Mouse (Mus musculus): ENCODE data around the gene Ppm1l.
A peak's percentile ranks its signal among the peaks of the same experiment; 100 is the strongest.
"Not testable (repeated sequence)": the region's sequence is repeated elsewhere in the genome, so short reads cannot be mapped to it uniquely, and the experiment has no call there.

The Ppm1l gene

DNA sequence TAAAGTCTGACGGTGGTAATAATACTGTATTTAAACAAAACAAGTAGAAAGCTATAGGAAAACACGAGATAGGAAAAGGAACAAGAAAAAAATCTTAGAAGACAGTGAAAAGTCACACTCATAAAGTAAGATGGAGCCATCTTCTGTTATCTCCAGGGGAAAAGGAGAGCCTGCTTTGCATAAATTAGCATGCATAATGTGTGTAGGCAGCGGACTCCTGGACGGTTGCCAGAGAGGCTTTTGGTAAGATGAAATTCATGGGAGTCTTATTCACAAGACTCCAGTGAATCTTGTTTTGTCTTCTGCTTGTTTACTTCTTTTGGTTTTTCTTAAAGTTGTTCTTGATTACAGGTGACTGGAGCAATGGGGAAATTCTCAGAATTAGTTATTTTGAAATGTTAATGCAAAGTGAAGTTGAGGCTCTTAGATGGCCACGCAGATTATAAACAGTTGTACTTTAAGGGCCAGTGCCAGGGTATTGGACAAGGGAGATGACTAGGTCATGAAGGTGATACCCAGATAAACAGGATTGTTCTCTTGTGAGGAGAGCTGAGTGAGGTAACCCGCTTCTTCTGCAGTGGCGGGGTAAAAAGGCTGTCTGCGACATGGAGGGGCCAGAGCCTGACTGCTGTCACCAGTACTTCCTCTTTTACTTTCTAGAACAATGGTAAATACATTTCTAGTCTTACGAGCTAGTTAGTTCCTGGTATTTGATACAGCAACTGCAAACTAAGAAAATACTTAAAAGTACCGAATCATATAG is 57.1 kb downstream of the Ppm1l start:
- DNase-seq, result peak; percentile 60

DNA sequence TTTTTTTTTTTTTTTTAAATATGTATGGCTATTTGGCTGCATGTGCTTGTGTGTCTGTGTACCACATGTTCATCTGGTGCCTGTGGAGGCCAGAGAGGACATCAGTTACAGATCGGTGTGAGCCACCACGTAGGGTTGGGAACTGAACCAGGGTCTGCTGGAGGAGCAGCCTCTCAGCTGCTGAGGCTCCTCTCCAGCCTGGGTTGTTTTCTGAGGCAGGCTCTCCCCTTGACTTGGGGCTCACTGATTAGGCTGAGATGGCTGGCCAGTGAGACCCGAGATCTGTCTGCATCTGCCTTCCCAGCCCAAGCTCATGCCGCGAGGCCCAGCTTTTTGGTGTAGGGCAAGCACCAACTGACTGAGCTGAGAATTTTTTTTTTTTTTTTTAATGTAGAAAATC is 57.9 kb downstream of the Ppm1l start:
- no peak for DNase-seq

DNA sequence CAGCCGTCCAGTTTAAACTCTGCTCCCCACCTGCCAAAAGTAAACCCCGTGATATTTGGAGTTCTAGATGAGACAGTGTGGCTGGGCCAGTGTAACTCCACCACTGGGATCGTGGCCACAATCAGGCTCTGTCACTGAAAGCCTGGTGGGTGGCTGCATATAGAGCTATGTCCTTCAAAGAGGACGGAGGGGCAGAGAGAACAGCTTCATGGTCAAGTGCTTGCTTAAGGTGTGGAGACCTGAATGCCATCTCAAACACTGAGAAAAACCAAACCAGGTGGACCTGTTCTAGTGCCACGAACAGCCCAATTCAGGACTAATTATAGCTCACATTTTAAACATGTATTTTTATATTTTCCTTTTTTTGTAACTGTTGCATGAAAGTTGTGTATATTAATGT is 58.3 kb downstream of the Ppm1l start:
- DNase-seq, result no peak

DNA sequence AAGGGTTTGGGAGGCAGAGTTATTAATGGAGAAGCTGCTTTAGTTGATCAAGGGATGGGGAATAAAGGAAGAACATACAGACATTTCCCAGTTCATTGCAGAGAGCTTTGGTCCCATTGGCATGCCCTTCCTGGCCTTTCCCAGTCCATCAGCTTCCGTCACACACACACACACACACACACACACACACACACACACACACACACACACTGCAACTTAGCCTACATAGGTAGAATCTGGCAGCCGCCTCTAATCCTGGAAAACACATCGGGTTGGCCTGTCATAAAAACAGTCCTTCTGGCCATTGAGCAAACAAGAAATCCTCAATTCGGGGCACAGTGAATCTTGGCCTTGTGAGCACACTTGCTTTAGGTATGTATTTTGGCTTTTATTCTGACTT is 64.6 kb downstream of the Ppm1l start:
- DNase-seq, result no peak

DNA sequence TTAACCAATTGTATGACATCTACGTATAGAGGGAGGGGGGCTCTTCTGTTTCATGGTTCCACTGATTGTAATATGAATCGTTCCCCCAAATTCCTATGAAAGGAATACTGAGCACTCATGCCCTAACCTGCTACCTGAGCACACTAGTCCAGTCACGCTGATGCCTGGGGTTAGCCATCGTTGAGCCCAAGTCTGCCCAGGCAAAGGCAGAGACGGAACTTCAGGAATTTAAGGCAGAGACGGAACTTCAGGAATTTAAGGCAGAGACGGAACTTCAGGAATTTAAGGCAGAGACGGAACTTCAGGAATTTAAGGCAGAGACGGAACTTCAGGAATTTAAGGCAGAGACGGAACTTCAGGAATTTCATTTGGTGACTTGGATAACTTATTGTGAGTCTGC is 75.2 kb downstream of the Ppm1l start:
- not testable (repeated sequence) for DNase-seq

DNA sequence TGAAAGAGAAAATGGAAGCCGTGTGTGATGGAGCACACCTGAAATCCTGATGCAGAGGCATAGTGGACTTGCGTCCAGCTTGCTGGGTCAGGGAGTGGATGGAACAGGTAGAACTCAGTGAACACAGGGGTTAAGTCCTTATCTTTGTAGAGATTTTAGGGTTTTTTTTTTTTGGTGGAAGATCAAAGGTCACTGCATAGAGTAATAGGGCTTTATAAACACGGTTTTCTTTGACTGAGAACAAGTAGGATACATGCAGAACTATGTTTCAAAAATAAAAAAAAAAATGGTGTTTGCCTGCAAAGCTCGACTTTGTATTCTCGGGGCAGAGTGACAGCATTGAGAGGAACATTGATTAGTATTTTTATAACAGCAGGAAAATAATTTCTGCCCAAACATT is 75.6 kb downstream of the Ppm1l start:
- DNase-seq, result no peak

DNA sequence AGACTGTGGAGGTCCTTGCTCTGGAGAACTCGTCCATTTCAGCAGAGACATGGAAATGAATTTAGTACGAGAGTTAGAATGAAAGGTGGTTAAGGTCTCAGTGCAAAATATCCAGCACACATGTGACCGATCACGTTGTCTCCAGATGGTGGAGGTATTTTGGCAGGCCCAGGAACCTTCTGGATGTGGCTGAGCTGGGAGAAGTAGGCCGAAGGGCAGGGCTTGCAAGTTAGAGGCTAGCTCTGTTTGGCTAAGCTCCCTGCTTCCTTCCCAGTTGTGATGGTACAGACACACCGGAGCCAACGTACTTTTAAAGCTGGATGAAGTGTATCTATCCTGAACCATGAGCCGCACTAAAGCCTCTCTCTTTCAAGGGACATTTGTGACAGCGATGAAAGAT is 76.4 kb downstream of the Ppm1l start:
- DNase-seq, result no peak

DNA sequence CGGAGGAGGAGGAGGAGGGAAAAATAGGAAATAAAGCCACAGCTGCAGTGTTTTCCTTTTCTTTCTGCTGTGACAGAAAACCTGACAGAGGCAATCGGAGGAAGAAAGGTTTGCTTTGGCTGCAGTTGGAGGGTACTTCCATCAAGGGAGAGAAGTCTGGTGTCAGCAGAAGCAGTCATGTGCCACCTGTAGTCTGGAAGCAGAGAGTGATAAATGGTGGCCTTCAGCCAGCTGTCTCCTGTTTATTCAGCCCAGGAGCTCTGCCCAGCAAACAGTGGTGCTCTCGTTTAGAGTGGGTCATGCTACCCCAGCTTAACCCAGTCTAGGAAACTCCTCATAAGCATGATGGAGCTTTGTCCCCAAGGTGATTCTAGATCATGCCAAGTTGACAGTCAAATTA is 77.3 kb downstream of the Ppm1l start:
- no peak for DNase-seq

DNA sequence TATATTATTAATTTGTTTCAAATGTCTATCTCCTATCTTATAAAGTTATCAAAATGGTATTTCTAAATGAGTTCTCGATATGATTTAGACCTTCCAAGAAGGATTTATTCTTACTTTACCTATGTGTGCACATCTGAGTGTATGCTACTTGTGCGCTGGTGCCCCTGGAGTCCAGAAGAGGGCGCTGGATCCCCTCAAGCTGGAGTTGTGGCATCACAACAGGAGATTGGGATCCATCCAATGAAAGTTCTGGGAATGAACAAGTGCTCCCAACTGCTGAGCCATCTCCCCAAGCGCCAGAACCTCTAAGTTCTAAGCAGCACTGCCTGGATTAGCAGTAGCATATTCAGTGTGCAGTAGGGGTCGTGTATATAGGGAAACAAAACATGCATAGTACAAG is 78.4 kb downstream of the Ppm1l start:
- DNase-seq, result no peak

DNA sequence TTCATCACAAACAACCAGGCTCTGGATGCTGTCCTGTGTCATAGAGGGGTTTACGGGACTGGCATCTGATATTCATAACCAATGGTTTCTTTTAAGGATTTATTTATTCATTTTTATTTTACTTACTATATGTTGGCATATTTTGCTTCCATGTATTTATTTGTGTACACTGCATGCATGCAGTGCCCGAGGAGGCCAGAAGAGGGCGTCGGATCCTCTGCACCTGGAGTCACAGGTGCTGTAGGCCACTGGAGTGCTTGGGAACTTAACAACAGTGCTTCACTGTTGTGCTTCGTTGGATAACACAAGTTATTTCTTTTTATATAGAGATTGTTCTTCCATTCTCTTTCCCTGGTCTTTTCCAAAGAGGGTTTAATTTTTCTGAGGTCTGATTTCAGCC is 81.1 kb downstream of the Ppm1l start:
- DNase-seq, result no peak

DNA sequence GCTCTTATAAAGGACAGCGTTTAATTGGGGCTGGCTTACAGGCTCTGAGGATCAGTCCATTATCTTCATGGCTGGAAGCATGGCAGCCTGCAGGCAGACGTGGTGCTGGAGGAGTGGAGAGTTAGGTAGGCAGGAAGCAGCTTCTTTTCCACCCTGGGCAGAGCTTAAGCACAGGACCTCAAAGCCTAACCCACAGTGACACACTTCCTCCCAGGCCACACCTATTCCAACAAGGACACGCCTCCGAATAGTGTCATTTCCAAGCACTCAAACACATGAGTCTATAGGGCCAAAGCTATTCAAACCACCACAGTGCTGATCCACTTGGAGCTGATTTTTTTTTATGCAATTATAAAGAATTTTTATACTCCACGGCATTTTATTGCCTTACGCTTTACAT is 82.7 kb downstream of the Ppm1l start:
- DNase-seq, result no peak

DNA sequence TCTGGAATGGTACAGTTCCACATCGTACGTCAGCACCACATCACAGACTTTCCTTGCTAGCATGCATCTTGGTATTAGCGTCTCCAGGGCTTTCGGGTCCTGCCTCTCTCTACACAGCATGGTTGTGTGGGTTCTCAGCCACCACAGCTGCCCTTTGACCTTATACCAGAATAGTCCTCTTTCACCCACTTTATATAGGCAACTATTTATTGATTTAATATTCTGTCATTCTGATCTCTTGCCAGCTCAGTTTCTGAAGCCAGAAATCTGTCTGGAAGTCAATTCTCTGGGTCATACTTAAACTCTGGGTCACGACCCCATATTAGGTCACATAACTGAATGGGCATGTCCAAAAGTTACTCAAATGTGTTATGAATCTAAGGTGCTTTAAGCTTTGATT is 86.5 kb downstream of the Ppm1l start:
- no peak for DNase-seq

DNA sequence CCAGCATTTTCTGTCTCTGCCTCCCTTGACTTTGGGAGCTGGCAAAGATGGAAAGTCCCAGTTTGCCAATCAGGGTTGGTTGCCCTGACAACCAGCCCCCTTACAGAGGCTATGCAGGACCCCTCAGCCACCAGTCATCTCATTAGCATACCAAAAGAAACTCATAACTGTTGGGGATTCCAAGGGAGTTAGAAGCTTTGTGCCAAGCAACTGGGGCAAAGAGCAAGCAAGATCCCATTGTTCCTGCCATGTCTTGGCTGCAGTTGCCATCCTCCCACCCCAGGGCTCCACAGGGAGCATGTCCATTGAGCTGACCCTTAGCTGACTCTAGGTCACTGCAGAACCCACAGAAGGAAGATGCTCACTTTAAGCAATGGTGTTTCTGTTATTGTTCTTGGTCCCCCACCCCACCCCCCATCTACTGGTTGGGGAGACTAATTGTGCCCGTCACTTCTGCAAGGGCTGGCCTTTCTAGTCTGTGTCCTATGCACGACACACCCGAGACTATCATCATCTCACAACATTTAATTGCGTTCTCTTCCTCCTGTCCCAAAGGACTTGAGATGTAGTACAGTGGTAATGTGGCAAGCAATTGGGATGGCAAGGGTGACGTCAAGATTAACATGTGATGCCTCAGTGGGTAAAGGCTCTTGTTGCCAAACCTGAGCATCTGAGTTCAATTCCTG is 89.7 kb downstream of the Ppm1l start:
- DNase-seq, result no peak

DNA sequence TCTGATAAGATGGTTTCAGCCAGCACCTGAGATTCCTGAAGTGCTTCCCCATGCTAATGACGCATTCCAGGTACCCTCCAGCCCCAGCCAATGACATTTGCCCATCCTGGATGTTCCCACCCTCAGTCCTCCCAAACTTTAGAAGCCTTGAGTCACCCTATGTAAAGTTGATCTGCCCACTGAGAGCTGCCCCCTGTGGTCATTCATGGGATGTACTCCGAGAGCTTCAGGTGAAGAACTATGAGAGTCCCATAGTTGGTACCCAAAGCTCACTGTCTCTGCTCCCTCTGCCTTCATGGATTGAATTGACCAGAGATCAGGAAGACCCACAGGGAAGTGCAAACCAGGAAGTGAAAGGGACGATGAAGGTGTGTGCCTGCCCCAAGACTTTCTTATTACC is 91.4 kb downstream of the Ppm1l start:
- DNase-seq, result no peak

DNA sequence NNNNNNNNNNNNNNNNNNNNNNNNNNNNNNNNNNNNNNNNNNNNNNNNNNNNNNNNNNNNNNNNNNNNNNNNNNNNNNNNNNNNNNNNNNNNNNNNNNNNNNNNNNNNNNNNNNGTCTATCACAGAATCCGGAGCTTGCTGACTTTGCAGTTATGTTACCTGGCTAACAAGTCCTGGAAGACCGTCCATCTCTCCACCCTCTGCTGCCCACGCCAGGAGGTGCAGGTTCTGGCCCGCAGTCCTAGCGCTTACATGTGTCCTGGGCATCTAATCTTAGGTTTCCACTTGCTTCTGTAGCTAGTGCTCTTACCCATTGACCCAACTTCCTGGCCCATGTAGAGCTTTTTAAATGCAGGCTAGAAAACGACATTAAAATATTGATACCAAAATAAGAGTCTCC is 99.5 kb downstream of the Ppm1l start:
- no peak for DNase-seq

DNA sequence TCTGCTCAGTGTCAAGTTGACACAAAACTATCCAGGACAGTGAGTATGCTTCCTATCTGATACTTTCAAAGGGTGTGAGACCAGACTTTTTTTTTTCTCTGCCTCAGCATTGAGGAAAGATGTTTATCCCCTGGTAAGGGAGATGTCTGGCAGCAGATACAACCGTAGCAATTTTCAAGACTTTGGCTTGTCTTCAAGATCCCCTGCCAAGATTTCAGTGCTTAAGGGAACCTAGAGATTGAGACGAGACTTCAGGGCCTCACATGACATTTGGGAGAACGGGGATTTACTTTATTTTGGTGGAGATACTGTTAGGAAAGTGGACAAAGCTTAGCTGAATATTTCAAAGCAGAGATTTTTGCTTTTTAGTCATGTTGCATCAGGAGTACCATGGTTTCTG is 106.1 kb downstream of the Ppm1l start:
- no peak for DNase-seq

DNA sequence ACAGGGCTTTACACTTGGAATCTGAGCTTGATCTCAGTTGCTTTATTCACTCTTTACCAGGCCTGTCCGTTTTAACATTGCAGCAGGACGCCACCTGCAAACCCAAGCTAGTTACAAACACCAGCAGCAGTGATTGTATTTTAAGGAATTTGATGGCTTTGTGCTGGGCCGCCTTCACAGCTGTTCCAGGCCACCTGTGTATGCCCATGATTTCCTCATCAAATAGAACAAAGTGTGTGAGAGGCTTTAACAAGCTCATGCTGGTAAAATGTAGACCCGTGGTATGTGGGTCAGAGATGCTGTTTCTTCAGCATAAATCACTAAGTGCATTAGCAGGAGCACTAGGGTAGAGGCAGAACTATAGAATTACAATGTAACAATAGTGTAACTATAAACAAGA is 106.7 kb downstream of the Ppm1l start:
- no peak for DNase-seq

DNA sequence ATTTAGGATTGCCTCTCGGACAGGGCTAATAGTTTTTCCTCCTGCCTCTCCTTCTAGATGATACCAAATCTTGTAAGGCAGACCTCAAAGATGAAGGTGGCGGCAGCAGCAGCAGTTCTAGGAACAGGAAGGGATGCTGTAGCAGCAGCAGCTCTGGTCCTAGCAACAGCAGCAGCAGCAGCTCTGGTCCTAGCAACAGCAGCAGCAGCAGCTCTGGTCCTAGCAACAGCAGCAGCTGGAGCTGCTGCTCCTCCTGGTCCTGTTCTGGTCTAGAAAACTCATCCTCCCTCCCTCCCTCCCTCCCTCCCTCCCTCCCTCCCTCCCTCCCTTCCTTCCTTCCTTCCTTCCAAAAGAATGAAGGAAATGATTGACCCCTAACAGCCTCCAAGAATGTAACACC is 108.1 kb downstream of the Ppm1l start:
- not testable (repeated sequence) for DNase-seq

DNA sequence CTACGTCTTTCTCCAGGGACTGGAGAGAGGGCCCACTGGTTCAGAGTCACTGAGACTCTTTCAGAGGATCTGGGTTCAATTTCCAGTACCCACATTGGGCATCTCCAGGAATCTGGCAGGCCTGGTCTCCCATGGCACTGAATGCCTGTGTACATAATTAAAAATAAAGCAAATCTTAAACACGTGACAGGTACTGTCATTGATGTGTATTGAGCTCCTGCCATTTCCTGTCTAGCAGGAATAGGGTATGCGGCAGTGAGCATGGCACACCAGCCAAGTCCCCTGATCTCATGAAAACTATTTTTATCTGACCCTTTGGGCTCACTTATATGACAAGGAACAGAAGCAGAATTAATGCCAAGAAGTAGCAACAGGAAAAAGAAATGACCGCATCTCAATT is 110.6 kb downstream of the Ppm1l start:
- DNase-seq, result no peak

DNA sequence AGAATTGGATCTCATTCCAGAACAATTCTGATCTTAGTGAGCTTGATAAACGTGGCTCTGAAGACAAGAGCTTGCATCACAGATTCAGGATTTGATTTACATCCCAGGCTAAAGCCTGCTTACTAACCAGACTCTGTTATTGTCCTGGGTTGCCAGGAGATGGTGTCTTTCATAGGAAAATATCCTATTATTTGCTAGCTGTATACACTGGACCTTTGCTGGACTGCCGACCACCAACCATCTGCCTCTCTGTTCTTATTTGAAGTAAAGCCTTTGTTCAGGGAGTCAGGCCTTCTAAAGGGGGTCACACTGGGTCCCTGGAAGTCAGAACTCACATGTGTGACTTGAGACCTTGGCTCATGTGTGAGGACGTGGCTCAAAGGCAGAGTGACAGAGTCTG is 111.6 kb downstream of the Ppm1l start:
- no peak for DNase-seq

DNA sequence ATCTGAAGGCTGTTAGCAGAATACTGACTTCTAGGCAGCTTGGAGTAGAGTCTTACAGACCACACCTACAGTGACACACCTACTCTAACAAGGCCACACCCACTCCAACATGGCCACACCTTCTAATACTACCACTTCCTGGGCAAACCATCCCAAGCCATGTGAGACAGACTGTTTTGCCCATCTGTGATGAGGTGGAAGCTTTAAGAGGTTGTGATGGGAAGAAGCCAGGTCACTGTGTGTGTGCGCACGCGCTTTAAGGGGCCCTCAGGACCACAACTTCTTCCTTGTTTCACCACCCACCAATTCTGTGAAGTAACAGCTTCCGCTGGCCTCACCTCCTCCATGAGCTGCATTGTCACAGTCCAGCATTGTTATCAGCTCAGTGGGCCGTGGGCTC is 112.7 kb downstream of the Ppm1l start:
- no peak for DNase-seq

DNA sequence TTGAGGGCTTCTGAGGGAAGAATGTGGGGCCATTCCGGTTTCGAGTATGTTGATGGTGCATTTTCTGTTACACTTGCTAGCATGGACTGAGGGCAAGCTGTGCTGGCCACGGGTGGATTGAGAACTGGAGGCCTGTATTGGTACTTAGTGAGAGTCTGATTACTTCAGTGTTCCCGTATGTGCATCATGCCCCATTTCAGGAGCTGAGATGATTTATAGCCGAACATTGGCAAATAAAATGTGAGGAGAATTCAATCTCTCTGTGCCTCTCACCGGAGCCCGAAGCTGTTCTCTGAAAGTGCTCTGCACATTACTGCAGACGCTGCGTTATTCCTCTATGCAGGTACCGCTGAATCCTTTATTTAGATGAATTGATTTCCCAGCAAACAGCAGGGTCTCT is 116.9 kb downstream of the Ppm1l start:
- DNase-seq, result no peak

DNA sequence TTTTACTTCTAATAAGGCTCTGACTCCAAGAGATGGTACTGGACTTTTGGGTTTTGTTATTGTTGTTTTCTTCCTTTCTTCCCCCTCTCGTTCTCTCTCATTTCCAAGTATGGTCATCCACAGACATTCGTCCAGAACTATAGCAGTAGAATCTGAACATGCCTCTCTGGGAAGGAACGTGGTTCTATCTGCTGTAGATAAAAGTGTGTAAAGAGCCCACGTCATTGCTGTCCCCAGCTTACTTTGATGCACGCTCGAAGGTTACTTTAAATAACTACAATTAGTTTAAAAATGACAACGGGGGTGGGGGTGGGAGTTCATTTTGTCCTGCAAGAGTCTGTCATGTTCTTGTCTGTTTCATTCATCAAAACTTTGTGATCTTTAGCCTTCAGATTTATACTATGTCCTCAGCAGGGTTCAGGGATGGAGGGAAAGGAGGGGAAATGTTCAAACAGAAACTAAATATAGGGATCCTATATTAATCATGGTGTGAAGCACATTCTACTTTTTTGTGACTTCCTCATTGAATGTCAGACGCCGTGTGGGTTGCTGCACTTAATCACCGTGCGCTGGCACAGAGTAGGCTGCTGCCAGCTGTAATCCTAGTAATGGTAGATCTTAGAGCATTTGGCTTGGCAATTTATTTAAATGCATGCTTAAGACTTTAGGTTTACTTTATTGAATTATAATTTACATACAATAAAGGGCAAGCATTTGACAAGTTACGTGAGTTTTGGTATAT is 122.3 kb downstream of the Ppm1l start:
- DNase-seq, result peak; percentile 73

DNA sequence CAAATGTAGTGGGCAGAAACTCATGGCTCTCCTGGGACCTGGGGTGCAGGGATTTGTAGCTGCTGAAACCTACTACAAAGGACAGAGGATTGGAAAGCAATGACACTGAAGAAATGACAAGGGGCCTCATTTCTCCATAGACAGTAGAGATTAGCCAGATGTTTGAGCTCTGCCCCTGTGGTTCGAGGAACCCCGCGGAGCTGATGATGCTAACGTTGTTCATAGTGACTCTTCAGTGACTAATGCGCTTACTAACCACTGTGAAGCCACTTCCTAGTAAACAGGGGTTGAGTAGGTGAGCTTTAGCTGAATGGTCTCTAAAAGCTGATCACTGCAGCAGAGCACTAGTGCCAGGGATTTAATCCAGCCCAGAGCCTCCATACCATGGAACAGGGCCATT is 124.1 kb downstream of the Ppm1l start:
- no peak for DNase-seq

Measured in layer of hippocampus, adult 9-11 months (tissue).